Mouse (Mus musculus) ES-Bruce4 (cell line): ENCODE results near the gene Mettl16.

Source experiments
- CTCF ChIP-seq: IDR thresholded peaks from one replicate; pipeline ENCODE4 v1.8.1; 2011; ENCODE audit warnings: low read depth, low read length
- POLR2A ChIP-seq: IDR thresholded peaks from one replicate; pipeline ENCODE4 v1.8.1; 2011; ENCODE audit warnings: low read length; ENCODE audit not compliant: insufficient read depth

GRCm38 (mm10) chr11:74821463-74821862 lies 50.8 kb downstream of the Mettl16 start:
- TF ChIP-seq CTCF (no peak), POLR2A (no peak)
